Mouse (Mus musculus) monocyte, adult 2 months (primary cell): ENCODE measurements around the gene Nfya.

ENCODE experiments used
- DNase-seq, 2 experiments: peaks; one replicate each; pipeline ENCODE4 v3.0.0; 2022; ENCODE audit warnings: low spot score in 2 of 2, low read depth in 1 of 2

The Nfya gene

DNA sequence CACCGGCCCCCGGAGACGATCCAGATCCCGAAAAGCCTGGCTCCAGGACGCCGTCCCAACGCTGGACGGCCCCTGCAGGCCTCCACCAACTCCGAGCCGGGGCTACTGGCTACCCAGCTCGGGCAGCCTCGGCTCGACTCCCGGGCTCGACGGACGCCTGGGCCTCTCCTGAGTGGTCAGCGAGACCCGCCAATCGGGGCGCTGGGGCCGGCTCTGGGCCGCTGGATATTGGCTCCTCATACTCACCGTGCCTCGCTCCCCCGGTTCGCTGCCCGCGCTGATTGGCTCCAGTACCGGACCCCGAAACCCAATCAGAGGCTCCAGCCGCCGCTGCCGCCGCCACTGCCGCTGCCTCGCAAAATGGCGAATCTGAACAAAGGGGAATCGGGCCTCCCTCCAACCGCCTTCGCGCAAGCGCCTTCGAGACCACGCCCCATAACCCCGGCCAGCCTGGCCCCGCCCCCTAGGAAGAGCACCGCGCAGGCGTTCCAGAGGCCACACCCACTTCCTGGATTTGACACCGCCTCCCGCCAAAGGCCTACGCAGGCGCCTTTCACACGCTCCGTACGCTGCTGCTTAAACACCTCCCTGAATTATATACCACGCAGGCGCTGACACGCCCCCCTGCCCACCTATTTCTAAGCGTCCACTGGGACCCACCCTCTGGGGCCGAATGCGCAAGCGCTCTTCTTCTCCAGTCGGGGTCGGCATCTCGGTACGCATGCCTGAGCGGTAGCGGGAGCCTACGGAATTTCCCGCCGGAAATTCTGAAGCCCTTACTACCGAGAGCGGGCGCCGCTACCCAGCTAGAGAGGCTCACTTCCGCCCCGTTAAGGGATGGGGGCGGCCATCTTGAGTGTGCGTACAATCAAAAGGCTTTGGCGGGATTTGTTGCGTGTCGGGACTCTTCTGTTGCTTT, at the start of gene Nfya, which contains the start of gene Oard1:
Gene Nfya (minus strand): TSS at position 527 of the 919 bp plus-strand sequence.
Gene Oard1 (plus strand): TSS at position 635 of the 919 bp plus-strand sequence.
- DNase-seq, result peak; percentile 100

DNA sequence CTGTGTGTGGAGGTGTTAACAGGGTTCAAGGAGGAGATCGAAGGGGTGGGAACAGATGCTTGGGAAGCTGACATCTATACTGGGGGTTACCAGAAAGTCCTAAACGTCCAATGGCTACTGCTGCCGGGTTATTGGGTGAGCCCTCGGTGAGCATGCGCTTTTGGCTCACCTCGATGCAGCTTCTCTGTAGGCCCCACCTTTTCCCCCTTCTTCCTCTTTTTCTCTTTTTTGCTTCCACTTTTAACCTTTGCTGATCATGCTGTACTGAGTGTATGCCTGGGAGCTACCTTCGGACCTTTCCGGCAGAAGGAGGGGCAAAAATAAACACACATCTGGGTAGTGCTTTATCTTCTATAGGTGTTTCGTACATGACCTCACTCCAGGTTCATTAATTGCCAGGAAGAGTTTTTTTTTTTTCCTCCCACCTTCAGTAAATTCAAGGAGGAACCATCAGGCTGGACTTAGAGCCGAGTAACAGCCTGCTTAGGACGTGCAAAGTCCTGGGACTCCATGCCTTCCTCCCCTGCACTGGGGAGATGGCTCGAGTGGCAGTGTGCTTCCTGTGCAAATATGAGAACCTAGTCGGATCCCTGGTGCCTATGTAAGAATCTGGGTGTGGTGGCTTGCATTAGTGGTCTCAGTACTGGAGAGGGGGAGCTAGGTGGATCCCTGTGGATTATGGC, 48.4 kb upstream of the Nfya start:
- DNase-seq, result no peak

DNA sequence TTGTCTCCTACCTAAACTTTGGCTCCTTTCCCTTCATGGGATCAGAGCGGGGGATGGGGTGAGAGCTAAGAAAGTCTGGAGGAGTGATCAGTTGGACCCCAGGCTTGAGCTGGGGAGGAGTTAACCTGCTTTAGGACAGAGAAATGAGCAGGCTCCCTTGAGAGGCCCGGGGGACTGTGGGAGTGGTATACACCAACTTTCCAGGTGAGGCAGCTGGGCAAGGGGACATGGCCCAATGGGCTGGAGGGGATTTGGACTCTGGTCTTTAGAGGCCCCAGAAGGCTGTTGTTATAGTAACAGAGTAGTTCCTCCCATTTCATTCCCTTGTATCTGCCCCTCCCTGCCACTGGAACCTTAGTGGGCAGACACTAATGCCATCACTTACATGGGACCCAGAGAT, 46.2 kb upstream of the Nfya start:
- no peak for DNase-seq

DNA sequence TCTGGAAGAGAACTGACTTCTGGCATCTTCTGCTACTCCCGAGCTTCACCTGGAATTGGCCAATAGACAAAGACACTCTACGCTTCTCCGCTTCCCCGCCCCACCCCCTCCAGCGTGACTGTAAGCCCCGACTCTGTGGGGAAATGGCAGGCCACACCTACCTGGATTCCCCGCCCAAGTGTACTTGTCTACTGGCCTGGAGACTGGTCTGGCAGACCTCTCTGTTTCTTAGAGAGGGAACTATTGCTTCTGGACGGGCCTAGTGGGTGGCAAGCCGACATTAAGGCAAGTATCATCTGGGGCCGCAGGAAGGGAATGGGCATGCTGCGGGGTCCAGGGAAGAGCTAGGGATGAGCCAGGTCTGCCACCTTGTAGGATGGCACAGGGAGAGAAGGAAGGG, 45.0 kb upstream of the Nfya start, which contains the start of gene Unc5cl:
Gene Unc5cl (plus strand): TSS at position 214 of the 400 bp plus-strand sequence.
- no peak for DNase-seq

DNA sequence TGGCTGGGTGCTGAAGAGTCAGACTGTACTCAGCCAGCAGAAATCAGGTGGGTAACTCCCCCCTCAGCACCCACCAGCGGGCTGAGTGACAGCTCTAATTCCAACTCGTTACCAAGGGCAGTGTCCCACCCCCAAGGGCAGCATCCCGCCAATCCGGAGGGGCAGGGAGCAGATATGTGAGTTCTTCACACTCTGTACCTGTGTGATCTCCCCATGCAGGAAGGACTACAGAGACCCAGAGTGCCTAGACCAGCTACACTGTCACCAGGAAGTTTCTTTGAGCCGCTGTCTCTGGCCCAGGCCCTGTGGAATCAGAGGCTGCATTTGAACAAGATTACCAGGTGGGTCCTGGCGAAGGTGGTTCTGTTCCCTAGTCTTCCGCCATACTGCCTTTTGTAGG, 44.5 kb upstream of the Nfya start:
- no peak for DNase-seq

DNA sequence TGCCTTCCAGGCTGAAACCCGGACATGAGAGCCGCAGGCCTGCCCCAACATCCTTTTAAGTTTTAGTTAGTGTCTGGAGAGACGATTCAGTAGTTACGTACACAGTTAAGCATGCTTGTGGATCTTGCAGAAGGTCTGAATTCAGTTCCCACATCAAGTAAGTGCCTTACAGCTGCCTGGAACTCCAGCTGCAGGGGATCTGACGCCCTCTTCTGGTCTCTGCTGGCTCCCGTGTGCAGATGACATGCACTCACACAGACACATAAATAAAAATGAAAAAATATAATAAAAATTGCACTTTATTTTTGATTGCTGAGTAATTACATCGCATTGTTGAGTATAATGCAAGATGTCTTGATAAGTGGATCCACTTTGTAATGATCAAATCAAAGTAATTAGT, 43.8 kb upstream of the Nfya start:
- DNase-seq, result no peak

DNA sequence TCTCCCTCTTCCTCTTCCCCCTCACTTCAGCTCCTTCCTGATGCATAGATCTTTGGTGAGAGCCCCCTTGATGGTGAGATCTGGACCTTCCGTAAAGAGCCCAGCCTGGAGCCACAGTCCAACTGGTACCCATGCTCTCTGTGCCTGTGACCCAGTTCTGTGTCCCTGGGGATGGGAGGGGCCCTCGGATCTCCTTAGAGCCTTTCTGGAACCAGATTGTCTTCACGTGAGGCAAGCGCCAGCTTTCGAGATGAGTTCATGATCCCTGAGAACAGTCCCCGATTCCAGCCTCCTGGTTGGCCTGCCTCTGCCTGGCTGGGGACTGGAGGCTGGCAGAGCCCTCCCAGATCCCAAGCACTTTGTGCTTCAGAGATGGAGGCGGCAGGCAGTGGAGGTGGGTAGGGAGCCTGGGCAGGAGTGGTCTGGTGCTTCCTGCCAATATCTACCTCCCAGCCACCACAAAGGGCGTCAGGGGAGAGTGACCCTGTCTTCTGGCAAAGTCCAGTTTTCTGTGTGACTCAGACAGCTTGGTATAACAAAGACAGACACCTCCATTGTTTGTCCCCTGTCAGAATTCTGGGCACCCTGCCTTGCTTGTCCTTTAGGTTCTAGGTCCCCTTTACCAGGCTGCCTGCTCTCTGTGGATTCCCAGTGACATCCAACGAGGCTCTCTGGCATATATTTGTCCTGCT, 42.2 kb upstream of the Nfya start:
- no peak for DNase-seq

DNA sequence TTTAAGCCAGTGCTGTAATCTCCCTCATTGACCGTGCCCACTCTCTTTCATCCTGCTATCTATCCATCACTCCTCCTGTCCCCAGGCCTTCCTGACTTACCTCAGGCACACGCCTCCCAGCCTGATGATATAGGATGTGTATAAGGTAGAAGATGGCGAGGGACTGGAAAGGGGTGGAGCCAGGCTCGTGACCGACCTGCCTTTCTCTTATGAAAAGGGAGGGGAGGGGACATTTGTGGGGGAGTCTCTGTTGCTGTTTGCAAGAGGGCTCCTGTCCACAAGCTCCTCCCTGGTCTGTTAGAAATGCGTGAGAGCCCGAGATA, 41.6 kb upstream of the Nfya start, which contains the start of gene Tspo2:
Gene Tspo2 (minus strand): TSS at position 170 of the 323 bp plus-strand sequence.
- DNase-seq, result no peak

DNA sequence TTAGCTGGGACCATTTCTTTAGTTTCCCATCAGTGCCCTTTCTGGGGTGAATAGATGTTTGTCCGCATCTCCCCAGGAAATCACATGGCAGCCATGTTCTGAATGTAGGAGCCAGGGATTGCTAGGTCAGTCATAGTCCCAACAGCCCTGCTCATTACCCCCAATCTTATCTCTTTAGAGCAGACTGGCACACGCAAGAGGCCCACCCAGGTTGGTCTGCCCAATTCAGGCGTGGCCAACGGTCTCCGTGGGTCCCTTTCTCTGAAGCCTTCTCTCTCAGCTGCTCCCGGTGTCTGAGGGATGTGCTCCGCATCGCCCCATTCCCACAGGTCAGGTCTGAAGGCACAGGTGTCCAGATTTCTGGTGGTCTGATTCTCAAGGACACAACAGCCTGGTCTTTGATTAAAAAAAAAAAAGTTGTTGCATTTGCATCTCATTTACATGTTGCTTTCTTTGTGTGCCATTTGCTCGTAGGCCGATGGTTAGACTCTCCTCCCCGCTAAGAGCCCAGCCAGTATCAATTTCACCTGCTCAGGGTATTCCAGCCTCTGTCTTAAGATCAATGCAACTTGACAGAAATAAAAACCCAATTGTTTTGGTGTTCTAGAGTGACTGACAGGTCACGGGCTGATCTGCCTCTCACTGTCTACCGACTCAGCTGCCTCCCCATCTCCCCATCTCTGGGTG, 41.1 kb upstream of the Nfya start:
- no peak for DNase-seq

DNA sequence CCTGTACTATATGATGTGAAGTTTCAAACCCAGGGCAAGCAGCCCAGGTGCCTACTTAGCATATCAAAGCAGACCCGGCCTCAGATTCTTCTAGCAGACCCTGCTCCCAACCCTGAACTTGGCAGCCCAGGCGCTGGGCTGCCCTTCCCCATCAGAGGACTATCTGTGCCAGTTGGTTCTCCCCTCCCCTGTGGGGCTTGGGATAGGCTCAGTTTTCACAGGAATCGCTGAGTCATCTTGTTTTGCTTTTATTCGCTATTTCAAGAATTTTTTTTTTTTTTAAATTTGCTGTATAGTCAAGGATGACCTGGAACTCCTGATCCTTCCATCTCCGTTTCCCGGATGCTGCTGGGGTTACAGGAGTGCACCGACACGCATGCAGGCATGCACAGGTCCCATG, 38.0 kb upstream of the Nfya start:
- no peak for DNase-seq

DNA sequence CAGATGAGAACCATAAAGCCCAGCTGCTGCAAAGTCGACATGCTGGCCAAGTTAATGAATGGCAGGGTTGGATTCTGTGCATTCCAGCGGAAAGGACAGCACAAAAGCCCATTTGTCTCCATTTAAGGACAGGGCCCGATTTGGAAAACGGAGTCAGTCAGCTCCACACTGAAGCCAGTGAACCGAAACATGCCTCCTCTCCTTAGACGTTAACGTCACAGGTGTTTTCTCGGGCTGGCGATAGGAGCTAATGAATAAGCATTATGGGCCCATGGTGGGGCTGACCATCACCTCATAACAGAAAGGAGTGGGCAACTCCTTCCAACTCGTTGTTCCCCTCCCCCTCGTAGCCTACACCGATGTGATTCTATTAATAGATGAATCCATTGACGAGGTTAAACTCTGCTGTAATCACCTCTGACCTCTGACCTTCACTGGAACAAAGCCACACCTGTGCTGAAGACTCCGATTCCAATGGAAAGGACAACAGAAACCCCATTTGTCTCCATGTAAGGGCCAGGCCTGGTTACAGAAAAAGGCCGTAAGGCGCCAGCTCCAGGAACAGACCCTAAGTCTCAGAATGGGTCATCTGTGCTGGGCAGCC, 33.9 kb upstream of the Nfya start:
- no peak for DNase-seq

DNA sequence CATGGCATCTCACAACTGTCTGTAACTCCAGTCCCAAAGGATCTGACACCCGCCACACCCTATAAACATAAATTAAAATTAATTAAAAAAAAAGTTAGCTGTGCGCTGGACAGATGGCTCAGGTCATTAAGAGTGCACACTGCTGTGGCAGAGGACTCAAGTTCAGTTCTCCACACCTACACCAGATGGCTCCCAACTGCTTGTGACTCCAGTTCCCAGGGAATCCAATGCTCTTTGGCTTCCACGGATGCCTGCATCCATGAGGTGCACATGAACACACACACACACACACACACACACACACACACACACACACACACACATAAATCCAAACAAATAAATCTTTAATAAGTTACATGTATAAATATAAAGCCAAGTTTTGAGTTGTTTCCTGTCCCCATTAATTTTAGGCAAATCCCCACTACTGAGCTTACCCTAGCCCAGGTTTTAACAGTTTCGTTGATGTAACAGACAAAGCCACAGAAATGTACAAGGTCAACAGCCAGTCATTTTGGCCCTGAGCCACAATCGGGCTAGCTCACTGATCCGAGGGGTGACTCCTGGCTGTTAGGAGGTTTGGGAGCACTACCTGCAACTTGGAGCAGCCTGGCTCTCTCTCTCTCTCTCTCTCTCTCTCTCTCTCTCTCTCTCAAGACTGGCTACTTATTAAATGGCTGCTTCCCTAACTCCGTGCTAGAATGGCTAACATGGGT, 33.2 kb upstream of the Nfya start:
- DNase-seq, result no peak

DNA sequence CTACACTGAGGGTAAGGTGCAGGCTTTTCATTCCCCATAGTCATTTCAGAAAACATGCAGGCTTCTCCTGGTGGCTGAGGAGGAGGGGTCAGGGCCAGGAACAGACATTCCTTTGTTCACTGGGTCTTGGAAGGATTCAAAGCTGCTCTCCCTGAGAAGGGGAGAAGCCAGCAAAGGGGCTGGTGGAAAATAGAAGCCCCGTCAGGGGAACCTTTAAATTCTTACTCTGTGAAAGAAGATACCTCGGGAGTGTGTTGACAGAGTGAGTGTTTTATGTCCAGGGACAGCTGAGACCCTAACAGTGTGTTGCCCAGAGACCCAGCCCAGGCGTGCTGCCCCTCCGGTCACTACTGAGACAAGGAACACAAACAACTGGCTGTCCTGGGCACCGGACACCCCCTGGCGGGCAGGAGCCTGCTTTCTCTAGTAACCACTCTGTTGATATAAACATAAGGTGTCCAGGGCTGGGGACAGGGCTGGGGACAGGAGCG, 27.8 kb upstream of the Nfya start:
- no peak for DNase-seq

DNA sequence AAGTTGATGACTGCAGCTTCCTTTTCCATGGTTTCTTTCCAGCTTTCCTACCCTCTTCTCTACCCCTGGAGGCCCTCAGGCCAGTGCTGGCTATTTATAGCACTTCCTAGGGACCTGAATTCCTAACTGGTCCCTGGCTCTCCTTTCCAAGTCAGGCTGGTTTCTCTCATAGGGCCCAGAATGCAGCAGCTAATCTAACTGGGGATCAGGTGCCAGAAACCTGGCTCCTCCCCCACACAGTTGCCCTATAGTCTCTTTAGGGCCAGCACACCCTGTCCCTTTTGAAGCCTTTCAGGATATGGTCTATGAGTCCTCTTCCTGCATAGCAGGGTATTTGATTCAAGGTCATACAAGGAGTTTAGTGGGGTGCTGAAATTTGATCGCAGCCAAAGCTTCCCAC, 26.8 kb upstream of the Nfya start:
- no peak for DNase-seq

DNA sequence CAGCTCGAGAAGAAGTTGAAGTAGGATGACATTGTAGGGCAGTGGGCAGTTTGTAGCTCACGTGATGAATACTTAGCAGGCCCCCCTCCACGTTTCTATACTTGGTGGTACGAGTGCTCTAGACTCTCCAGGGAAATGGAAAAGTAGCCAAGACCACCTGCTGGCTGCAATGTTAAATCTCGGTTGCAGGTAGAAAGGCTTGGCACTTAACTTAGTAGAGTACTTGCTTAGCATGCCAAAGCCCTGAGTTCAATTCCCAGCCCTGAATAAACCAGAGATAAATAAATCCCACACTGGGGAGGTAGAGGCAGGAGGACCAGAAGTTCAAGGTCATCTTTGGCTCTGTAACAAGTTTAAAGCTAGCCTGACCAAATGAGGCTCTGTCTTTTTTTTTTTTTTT, 24.8 kb upstream of the Nfya start:
- no peak for DNase-seq

DNA sequence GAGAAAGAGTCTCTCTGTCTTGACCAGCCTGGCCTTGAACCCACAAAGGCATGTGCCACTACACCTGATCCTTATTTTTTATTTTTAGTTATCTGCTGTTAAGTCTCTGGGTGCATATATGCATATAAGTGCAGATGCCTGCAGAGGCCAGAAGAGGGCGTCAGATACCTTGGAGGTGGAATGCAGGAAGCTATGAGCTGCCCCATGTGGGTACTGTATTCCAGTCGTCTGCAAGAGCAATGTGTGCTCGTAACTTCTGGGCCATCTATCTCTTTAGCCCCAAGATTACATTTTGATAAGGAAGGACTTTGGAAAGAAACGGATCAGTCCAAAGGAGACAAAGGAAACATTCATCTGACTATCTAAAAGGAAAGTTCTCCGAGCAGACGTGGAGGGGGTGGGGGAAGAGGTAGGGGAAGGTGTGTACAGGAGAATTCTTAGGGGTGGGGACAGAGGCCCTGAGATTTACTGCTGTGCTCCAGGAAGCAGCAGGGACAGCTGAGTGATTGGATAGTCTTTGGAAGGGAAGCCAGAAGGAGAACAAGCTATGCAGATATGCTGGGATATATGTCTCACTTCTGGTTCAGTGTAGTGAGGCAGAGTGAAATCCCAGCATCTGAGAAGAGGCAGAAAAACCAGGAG, 24.1 kb upstream of the Nfya start:
- DNase-seq, result no peak

DNA sequence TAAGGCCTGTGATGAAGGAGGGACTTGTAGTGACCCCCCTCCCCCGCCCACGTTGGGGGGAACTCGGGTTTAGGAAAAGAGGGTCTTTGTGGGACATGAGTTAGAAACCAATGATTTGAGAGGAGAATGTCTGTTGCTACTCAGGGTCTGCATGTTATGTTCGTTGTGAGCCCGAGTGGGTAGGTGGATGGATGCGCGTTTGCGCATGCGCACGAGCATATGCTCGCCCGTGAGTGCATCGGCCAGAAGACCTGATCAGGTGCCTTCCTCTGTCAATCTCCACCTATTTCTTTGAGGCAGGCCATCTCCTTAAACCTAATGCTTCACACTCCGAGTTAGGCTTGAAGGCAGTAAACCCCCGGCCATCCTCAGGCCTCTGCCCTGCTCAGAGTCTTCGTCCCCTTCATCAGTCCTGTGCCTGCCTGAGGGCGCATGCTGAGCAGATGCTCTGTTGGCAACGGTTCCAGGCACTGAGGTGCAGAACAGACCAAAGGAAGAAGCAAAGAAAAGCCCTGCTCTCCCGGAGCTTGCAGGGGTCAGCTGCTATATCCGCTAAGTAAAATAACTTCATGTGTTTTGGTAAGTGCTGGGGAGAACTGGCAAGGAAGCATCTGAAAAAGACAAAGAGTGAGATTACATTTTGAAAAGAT, 23.4 kb upstream of the Nfya start:
- no peak for DNase-seq

DNA sequence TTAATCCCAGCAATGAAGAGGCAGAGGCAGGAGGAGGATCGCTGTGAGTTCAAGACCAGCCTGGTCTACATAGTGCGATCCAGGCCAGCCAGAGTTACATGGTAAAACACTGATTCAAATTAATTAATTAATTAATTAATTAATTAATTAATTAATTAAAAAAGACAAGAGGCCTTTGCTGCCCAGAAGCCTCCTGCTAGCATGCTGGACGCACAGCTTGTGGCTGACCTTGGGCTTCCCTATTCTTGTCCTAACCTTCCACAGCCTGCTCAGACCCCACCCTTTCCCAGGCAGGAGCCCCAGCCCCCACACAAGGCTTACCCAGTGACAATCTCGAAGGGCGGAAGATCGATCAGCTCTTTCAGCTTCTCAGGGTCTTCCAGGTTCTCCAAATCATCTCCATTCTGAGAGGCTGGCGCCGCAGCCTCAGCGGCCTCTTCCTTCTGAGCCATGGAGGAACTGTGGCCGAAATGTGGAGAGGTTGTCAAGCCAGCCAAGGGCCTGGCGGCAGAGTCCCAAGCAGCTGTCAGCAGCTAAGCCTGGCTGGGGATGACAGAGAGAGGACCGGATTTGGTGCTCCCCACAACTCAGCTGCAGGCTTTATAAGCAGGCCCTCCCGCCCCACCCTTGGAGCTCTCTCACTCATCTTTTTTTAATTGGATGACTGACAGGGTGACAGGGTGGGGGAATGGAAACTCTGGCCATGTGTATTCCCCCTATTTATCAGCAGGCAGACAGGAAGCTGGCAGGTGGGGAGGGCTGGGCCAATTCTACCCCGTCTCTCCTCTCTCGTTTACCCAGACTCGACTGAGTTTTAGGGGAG, 22.7 kb upstream of the Nfya start, which contains the start of gene Apobec2:
Gene Apobec2 (minus strand): TSS at position 773 of the 823 bp plus-strand sequence.
- no peak for DNase-seq
